Mouse (Mus musculus) embryonic fibroblast, embryonic 13.5 days (primary cell): Measurements from ENCODE around the gene Rce1. TPM values are rescaled to one million over a fixed set of nuclear protein-coding genes. Genes with fewer than 3 reads are reported as not detected.

Experiments used
- H3K27ac ChIP-seq: 2 replicates; pipeline ENCODE4 v1.5.1; 2012; ENCODE audit warnings: low read length, control low read depth, inconsistent platforms; ENCODE audit not compliant: insufficient read depth
- H3K4me1 ChIP-seq: 2 replicates; pipeline ENCODE4 v1.6.1; 2011; ENCODE audit warnings: low read length; ENCODE audit not compliant: control insufficient read depth, insufficient read depth
- H3K4me3 ChIP-seq: 2 replicates; pipeline ENCODE4 v1.5.1; 2011; ENCODE audit warnings: mild to moderate bottlenecking, control low read depth, low read length; ENCODE audit not compliant: insufficient read depth
- CTCF ChIP-seq: IDR thresholded peaks from 2 replicates; pipeline ENCODE4 v1.5.1; 2011; ENCODE audit warnings: mild to moderate bottlenecking, control low read depth, low read length, moderate library complexity, borderline replicate concordance; ENCODE audit not compliant: insufficient read depth
- POLR2A ChIP-seq: IDR thresholded peaks from 2 replicates; pipeline ENCODE4 v1.6.1; 2011; ENCODE audit warnings: low read depth, mild to moderate bottlenecking, control low read depth, low read length, moderate library complexity
- polyA plus RNA-seq: library from polyadenylated mRNA; stranded (reverse); fragments of >200 nt; gene quantifications from 2 replicates; pipeline ENCODE4 v1.2.4, GENCODE M21; 2011; ENCODE audit warnings: low read depth; ENCODE audit not compliant: missing spikeins, insufficient read length

The Rce1 gene
- polyA plus RNA-seq, 1 experiment, result 27.5 TPM

- peak overlapping the region; percentile 88 for H3K4me3 ChIP-seq
- TF ChIP-seq POLR2A, result no peak
- no peak for TF ChIP-seq CTCF
- 0 out of 2 replicates have a peak, but pooled peaks cover 6% of the 10 kb centered on the region for H3K4me1 ChIP-seq
- peak overlapping the region; percentile 37 for H3K27ac ChIP-seq
These were observed 541 bp upstream of the Rce1 start for GRCm38 (mm10) chr19:4625829-4626535.

- H3K27ac ChIP-seq, result no peak overlapping the region
- H3K4me1 ChIP-seq, result 0 out of 2 replicates have a peak, but pooled peaks cover 6% of the 10 kb centered on the region
- H3K4me3 ChIP-seq, result peak overlapping the region; percentile 88
- TF ChIP-seq CTCF (no peak), POLR2A (no peak)
These were observed 849 bp downstream of the Rce1 start for GRCm38 (mm10) chr19:4624406-4625178.

DNA sequence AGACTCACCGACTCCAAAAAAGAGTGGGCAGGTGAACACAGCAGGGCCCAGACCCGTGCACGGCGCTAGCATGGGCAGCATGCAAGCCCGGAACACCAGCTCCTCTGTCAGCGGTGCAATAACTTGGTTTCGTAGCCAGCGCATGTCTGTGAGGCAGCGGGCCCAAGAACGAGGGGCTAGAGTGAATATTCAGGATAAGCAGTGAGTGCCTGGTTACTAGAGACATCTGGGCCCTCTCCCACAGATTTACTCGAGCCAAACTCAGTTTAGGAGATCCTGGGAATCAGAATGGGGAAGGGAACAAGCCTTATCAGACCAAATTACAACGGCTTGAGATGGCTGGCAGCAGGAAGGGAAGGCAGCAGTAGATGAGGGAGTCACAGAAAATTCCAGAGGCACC lies 1.4 kb downstream of the Rce1 start:
- TF ChIP-seq POLR2A (no peak), CTCF (no peak)
- H3K4me3 ChIP-seq, result no peak overlapping the region
- H3K27ac ChIP-seq, result no peak overlapping the region
- 0 out of 2 replicates have a peak, but pooled peaks cover 6% of the 10 kb centered on the region for H3K4me1 ChIP-seq

DNA sequence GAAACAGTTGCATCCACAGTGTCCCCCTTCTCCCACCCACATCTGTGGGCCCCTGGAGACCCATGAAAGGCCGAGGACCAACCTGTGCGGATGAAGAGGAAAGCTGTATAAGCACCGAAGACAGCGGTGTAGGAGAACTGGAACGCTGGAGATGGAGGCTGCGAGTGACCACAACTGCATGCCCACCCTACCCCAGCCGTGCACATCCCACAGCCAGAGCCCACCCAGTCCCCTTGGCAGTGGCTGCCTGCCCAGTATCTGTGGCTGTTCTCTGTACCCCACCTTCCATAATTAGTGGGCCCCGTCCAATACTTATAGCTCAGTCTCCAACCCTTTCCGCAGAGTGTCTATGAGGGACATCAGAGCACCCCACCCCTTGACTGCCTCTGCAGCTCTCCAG lies 2.0 kb downstream of the Rce1 start:
- no peak overlapping the region for H3K27ac ChIP-seq
- no peak overlapping the region for H3K4me3 ChIP-seq
- 0 out of 2 replicates have a peak, but pooled peaks cover 6% of the 10 kb centered on the region for H3K4me1 ChIP-seq
- TF ChIP-seq POLR2A (no peak), CTCF (no peak)

- H3K4me3 ChIP-seq, result no peak overlapping the region
- TF ChIP-seq CTCF, result no peak
- H3K4me1 ChIP-seq, result 0 out of 2 replicates have a peak, but pooled peaks cover 6% of the 10 kb centered on the region
These were observed 2.7 kb downstream of the Rce1 start for GRCm38 (mm10) chr19:4622780-4623179.

DNA sequence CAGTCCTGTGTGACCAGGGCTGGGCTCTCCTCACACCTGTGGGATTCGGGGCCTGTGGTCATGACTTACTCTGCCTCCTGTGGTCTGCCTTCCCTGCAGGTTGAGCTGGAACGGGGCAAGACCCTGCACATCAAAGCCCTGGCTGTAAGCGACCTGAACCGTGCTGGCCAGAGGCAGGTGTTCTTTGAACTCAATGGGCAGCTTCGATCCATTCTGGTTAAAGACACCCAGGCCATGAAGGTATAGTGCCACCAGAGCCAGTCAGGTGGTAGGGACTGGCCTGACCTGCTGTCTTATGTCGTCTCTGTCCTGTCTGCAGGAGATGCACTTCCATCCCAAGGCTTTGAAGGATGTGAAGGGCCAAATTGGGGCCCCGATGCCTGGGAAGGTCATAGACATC lies 4.7 kb downstream of the Rce1 start:
- H3K4me1 ChIP-seq, result 0 out of 2 replicates have a peak, but pooled peaks cover 2% of the 10 kb centered on the region
- TF ChIP-seq POLR2A, result no peak
- no peak for TF ChIP-seq CTCF

More at GRCm38 (mm10) chr19:4622780-4623179, 2.7 kb downstream of the Rce1 start:
- H3K27ac ChIP-seq, result no peak overlapping the region

DNA sequence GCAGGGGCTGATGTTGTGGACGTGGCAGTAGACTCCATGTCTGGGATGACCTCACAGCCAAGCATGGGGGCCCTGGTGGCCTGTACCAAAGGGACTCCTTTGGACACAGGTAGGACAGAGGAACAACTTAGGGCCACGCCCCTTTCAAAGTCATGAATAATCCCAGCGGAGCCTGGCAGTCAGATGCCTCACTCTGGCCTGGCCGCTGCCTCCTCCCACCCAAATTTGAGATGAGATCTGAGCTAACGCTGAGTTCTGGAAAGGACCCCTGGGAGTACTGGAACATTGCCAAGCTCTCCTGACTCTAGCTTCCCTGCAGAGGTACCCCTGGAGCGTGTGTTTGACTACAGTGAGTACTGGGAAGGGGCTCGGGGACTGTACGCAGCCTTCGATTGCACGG lies 6.0 kb downstream of the Rce1 start:
- Histone ChIP-seq H3K4me3 (no peak overlapping the region), H3K4me1 (0 out of 2 replicates have a peak, but pooled peaks cover 2% of the 10 kb centered on the region), H3K27ac (no peak overlapping the region)
- no peak for TF ChIP-seq POLR2A
- TF ChIP-seq CTCF, result no peak

More for the DNA sequence above, 4.7 kb downstream of the Rce1 start:
- Histone ChIP-seq H3K4me3 (no peak overlapping the region), H3K27ac (no peak overlapping the region)

DNA sequence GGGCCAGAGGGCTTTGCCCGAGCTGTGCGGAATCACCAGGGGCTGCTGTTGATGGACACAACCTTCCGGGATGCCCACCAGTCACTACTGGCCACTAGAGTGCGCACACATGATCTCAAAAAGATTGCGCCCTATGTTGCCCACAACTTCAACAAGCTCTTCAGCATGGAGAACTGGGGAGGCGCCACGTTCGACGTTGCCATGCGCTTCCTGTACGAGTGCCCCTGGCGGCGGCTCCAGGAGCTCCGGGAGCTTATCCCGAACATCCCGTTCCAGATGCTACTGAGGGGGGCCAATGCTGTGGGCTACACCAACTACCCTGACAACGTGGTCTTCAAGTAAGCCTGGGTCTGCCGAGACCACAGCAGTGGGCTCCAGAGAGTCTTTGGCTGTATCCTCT lies 7.3 kb downstream of the Rce1 start:
- no peak overlapping the region for H3K4me3 ChIP-seq
- TF ChIP-seq POLR2A (no peak), CTCF (0 out of 2 replicates have a peak, but pooled peaks have one; percentile 2)
- H3K4me1 ChIP-seq, result no peaks in the 10 kb centered on the region

DNA sequence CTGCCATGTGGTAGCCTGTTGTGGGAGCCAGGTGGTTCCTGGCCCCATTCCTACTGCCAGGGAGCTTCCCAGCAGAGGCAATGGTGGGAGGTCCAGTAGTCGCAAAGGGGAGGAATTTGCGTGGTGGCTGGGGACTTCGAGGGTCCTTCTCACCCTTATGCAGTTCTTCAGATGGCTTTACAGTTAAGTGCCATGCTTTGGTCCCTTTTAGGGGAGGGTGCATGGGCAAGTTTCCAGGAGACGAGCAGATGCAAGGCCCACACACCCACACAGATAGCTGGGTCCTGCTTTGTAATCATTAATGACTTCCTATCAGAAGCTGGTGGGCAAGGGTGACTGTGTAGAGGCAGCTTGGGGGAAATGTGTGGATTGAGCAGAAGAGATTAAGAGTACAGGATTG lies 8.9 kb downstream of the Rce1 start:
- TF ChIP-seq CTCF (no peak), POLR2A (no peak)
- H3K4me1 ChIP-seq, result no peaks in the 10 kb centered on the region
- no peak overlapping the region for H3K4me3 ChIP-seq
- H3K27ac ChIP-seq, result no peak overlapping the region

More for the DNA sequence above, 7.3 kb downstream of the Rce1 start:
- H3K27ac ChIP-seq, result no peak overlapping the region
